Mouse (Mus musculus) limb, embryonic 13.5 days (tissue): ENCODE results near the gene Golga1. TPM values are rescaled to one million over a fixed set of nuclear protein-coding genes. Genes with fewer than 3 reads are reported as not detected.
"Not testable (repeated sequence)": the region's sequence is repeated elsewhere in the genome, so short reads cannot be mapped to it uniquely, and the experiment has no call there.

Source experiments
- ATAC-seq: fragments of 200-750 bp; cut with Nextera tagmentation; 2 replicates; pipeline ENCODE4 v1.8.0; 2017; ENCODE audit warnings: low read depth, moderate number of reproducible peaks, moderate TSS enrichment; ENCODE audit not compliant: low FRiP score
- H3K27ac ChIP-seq: fragments of 300-500 bp; sonication (generic); 2 replicates; pipeline ENCODE4 v1.5.1; 2015; ENCODE audit warnings: inconsistent platforms, mild to moderate bottlenecking, moderate library complexity
- H3K27me3 ChIP-seq: fragments of 300-500 bp; sonication (generic); 2 replicates; pipeline ENCODE4 v1.6.1; 2015; ENCODE audit warnings: mild to moderate bottlenecking, inconsistent platforms
- H3K36me3 ChIP-seq: fragments of 300-500 bp; sonication (generic); 2 replicates; pipeline ENCODE4 v1.6.1; 2015; ENCODE audit warnings: inconsistent platforms, mild to moderate bottlenecking, moderate library complexity
- H3K4me1 ChIP-seq: fragments of 300-500 bp; sonication (generic); 2 replicates; pipeline ENCODE4 v1.6.1; 2015; ENCODE audit warnings: inconsistent platforms
- H3K4me2 ChIP-seq: fragments of 300-500 bp; sonication (generic); replicated peaks from 2 replicates; pipeline ENCODE4 v1.6.1; 2015; ENCODE audit warnings: inconsistent platforms, mild to moderate bottlenecking, moderate library complexity
- H3K4me3 ChIP-seq: fragments of 300-500 bp; sonication (generic); 2 replicates; pipeline ENCODE4 v1.5.1; 2015; ENCODE audit warnings: moderate library complexity, mild to moderate bottlenecking, inconsistent platforms
- H3K9ac ChIP-seq: fragments of 300-500 bp; sonication (generic); 2 replicates; pipeline ENCODE4 v1.6.1; 2015; ENCODE audit warnings: mild to moderate bottlenecking, inconsistent platforms
- H3K9me3 ChIP-seq: fragments of 300-500 bp; sonication (generic); 2 replicates; pipeline ENCODE4 v1.6.1; 2016; ENCODE audit warnings: inconsistent platforms
- WGBS: fragments of 180-500 bp; shearing (Covaris S2); methylation state at CpG from one replicate; pipeline ENCODE4 v1.1.7; 2015; 5-methylcytosine and 5-hydroxymethylcytosine counted together
- polyA plus RNA-seq: library from polyadenylated mRNA; unstranded; fragments of >200 nt; fragmentation: Nextera tagmentation; extraction: Ambion mirVana; gene quantifications from 2 replicates; pipeline ENCODE4 v1.2.1, GENCODE M21; 2015

The Golga1 gene
- polyA plus RNA-seq, 1 experiment from 2014 or later = 31.0 TPM

DNA sequence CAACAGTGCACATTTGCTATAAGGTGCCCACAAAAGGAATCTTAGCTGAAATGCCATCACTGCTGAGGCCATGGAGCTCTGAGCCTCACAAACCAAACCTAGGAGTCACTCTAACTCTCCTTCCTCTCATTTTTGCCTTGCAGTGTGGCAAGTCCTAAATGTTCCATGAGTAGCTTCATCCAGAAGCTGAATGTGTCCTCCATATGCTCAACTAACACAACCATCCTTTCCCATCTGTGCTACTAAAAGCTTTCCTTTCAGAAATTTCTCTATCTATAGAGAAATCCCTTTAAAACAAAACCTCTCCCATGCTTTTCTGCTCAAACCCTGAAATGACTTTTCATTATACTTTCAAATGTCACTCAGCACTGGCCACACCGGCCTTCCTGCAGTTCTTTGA, 33.7 kb downstream of the Golga1 start:
- 93% methylated on average over 1 of the region's 1 CpGs for WGBS
- ATAC-seq = no peak
- Histone ChIP-seq H3K4me3 (no peak overlapping the region), H3K4me1 (no peaks in the 10 kb centered on the region), H3K4me2 (no peak overlapping the region), H3K9ac (no peak overlapping the region), H3K27ac (no peak overlapping the region), H3K36me3 (peaks cover 86% of the 10 kb centered on the region), H3K27me3 (no peaks in the 10 kb centered on the region), H3K9me3 (no peaks in the 10 kb centered on the region)

DNA sequence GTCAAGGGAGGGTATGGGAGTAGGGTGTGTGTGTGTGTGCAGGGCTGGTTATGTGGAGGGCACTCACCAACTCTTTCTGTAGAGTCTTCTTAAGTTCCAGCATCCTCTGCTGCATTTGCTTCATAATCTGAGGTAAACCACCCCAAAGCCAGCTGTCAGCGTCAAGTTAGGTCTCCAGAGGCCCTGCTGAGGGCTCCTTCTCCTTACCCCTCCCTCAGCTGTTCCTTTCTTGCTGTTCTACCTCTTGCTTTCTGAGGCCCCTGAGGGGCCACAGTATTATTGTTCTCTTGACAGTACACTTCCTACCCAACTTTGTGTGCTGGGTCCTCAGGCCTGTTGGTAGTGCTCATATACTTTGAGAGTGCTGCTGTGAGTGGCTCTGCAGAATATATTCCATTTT, 45.3 kb downstream of the Golga1 start:
- H3K4me2 ChIP-seq = no peak overlapping the region
- ATAC-seq = no peak
- H3K4me3 ChIP-seq = no peak overlapping the region
- 77% methylated on average over 1 of the region's 1 CpGs for WGBS
- no peak overlapping the region for H3K9ac ChIP-seq
- no peak overlapping the region for H3K27ac ChIP-seq
- no peaks in the 10 kb centered on the region for H3K9me3 ChIP-seq
- H3K4me1 ChIP-seq = no peaks in the 10 kb centered on the region
- H3K27me3 ChIP-seq = no peaks in the 10 kb centered on the region
- H3K36me3 ChIP-seq = peaks cover 94% of the 10 kb centered on the region

DNA sequence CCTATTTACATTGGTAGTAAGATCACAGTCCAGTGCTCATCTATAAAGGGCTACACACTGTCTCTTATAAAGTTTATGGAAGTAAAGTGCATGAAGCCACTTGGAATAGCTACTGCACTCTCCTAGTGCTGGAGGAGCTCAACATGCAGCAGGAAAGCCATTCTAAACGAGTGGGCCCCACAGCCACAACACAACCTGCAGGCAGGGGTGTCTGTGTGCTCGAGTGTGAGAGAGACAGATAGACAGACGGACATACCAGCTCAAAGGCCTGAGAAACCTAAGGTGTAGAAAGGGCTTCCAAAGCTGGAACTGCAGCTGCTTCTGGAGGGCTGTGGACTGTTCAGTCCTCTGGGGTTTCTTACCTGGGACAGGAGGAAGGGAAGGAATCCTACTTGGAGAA, 48.8 kb downstream of the Golga1 start:
- WGBS = 72% methylated on average over 3 of the region's 3 CpGs
- ATAC-seq = no peak

DNA sequence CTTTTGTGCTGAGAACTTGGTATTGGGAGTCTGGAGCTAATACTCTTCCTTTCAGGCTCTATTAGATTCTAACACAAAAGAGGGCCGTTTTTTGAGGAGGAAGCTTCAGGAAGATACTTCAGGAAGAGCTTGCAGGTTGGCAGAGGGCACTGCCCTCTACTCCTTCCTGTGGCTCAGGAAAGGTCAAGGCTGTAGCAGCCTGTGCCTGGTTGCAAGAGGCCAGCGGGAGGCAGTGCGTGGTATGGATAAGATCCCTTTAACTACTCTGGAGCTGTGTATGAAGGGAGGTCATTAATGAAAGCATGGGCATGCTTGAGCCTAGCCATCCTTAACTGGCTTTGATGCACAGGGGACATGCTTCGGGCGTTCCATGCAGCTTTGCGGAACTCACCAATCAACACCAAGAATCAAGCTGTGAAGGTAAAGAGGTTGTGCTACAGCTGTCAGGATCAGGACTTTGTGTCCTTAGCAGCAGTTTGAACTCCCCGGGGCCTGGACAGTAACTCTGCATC, 52.5 kb downstream of the Golga1 start:
- no peaks in the 10 kb centered on the region for H3K9me3 ChIP-seq
- peaks cover 63% of the 10 kb centered on the region for H3K36me3 ChIP-seq
- no peak for ATAC-seq
- H3K4me1 ChIP-seq = peaks cover 13% of the 10 kb centered on the region
- no peak overlapping the region for H3K4me3 ChIP-seq
- 91% methylated on average over 7 of the region's 7 CpGs for WGBS
- no peak overlapping the region for H3K4me2 ChIP-seq
- no peak overlapping the region for H3K9ac ChIP-seq
- no peak overlapping the region for H3K27ac ChIP-seq
- no peaks in the 10 kb centered on the region for H3K27me3 ChIP-seq

More for the DNA sequence above, 48.8 kb downstream of the Golga1 start:
- Histone ChIP-seq H3K4me3 (no peak overlapping the region), H3K4me2 (no peak overlapping the region), H3K27me3 (no peaks in the 10 kb centered on the region), H3K9ac (no peak overlapping the region), H3K9me3 (no peaks in the 10 kb centered on the region), H3K27ac (no peak overlapping the region), H3K4me1 (no peaks in the 10 kb centered on the region), H3K36me3 (peaks cover 96% of the 10 kb centered on the region)

DNA sequence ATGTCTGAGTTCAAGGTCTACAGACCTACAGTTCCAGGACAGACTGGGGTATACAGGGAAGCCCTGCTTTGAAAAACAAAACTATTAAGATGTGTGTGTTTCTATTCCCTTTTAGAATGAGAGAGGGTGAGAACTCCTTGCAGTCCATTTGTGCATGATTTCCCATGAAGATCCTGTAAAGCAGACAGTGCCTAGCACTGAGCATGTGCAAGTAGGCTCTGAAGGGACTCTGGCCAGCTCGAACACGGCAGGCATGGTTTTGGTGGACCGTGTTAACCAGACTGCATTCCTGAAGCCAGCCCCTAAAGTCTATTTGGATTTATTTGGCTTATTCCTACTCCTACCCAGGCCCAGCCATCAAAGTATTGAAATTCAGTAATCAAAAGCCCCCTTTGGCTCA, 53.4 kb downstream of the Golga1 start:
- no peak overlapping the region for H3K4me2 ChIP-seq
- peaks cover 17% of the 10 kb centered on the region for H3K4me1 ChIP-seq
- 89% methylated on average over 3 of the region's 3 CpGs for WGBS
- no peak for ATAC-seq
- H3K9ac ChIP-seq = no peak overlapping the region
- no peak overlapping the region for H3K27ac ChIP-seq
- no peaks in the 10 kb centered on the region for H3K27me3 ChIP-seq
- no peak overlapping the region for H3K4me3 ChIP-seq
- H3K9me3 ChIP-seq = no peaks in the 10 kb centered on the region
- H3K36me3 ChIP-seq = peaks cover 55% of the 10 kb centered on the region

DNA sequence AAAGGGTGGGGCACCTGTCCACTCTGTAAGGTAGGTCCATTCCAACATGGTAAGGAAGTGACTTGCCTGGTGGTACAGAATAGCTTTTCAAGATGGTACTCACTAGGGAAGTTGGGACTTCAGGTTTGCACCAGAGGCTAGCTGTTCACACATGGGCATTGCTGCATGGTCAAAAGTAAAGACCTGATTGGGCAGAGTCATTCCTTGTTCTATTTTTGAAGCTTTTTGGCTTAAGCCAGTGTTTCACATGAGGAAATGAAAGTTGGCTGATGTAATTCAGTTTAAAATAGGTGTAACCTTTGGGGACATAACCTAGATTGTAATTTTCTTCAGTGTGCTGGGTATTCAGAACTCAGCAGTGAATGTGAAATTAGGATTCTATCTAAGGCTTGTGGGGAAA, 54.1 kb downstream of the Golga1 start:
- Histone ChIP-seq H3K4me1 (peaks cover 22% of the 10 kb centered on the region), H3K4me2 (no peak overlapping the region), H3K36me3 (peaks cover 48% of the 10 kb centered on the region), H3K27ac (no peak overlapping the region), H3K27me3 (no peaks in the 10 kb centered on the region), H3K9me3 (no peaks in the 10 kb centered on the region), H3K4me3 (no peak overlapping the region), H3K9ac (no peak overlapping the region)
- ATAC-seq = no peak

DNA sequence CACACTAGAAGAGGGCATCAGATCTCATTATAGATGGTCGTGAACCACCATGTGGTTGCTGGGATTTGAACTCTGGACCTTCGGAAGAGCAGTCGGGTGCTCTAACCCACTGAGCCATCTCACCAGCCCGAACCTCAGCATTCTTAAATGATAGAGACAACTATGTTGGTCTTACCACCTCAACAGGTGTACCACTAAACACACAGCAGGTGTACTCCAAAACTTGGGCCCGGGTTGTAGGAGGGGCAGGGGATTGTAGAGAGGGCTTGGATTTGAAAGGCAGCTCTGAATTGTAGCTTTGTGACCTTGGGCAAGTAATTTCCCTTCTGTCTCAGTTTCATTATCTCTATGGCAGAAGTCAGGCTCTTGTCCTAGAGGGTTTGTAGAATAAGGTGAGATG, 55.2 kb downstream of the Golga1 start:
- Histone ChIP-seq H3K4me1 (peaks cover 28% of the 10 kb centered on the region), H3K36me3 (peaks cover 37% of the 10 kb centered on the region)
- H3K4me3 ChIP-seq, H3K4me2 ChIP-seq, H3K9ac ChIP-seq, H3K9me3 ChIP-seq, H3K27ac ChIP-seq, H3K27me3 ChIP-seq, ATAC-seq: not testable (repeated sequence)
- WGBS = 90% methylated on average over 5 of the region's 5 CpGs

DNA sequence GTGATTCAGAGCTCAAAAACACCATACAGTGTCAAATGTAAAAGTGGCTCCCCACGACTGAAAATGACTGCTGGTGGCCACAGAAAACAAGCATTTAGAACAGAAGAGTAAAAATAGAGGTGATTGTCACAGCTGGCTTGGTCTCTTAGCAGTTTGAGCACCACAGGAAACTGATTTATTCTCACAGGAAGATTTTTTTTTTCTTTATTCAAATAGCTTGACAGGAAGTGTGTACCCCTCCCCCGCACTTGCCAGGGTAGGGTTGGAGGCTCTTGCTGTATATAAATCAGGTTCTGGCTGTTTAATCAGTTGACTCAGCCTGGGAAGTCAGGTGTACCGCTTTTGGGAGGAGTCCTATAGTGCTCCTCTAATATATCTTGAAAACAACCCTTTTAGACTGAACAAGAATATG, 56.4 kb downstream of the Golga1 start:
- peak overlapping the region; percentile 90 for H3K9ac ChIP-seq
- peak overlapping the region; percentile 66 for H3K4me3 ChIP-seq
- H3K27ac ChIP-seq = peak overlapping the region; percentile 89
- ATAC-seq = no peak
- WGBS = 26% methylated on average over 3 of the region's 3 CpGs
- H3K36me3 ChIP-seq = peaks cover 25% of the 10 kb centered on the region
- peaks cover 32% of the 10 kb centered on the region for H3K4me1 ChIP-seq
- H3K27me3 ChIP-seq = no peaks in the 10 kb centered on the region
- peak overlapping the region; percentile 91 for H3K4me2 ChIP-seq
- H3K9me3 ChIP-seq = no peaks in the 10 kb centered on the region

DNA sequence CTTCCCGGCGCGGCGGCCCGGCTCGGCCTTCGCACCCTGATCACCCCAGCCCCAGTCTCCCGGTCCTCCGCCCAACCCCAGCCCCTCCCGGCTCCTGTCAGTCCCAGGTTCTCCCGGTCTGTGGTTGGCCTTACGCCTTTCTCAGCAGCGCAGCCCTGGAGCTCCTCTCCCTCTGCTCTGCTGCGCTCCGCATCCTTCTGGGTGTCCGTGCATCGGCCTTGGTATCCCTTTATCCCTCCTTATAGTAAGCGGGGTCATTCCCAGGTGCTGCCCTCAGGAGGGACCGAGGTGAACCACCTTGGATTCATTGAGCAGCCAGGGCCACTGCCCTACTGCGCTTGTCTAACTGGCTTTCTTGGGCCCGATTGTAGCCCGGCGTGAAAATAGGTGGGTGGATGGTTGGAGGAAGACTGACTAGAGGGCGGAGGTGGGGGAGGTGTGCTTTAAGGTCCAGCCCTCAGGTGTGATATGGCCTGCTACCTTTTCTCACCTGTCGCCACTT, 56.9 kb downstream of the Golga1 start:
- H3K4me2 ChIP-seq = peak overlapping the region; percentile 91
- H3K4me1 ChIP-seq = peaks cover 37% of the 10 kb centered on the region
- H3K4me3 ChIP-seq = peak overlapping the region; percentile 66
- H3K27me3 ChIP-seq = no peaks in the 10 kb centered on the region
- ATAC-seq = peak; percentile 48
- H3K36me3 ChIP-seq = peaks cover 25% of the 10 kb centered on the region
- H3K27ac ChIP-seq = peak overlapping the region; percentile 89
- WGBS = under 1% methylated on average over 25 of the region's 25 CpGs
- no peaks in the 10 kb centered on the region for H3K9me3 ChIP-seq
- peak overlapping the region; percentile 90 for H3K9ac ChIP-seq

DNA sequence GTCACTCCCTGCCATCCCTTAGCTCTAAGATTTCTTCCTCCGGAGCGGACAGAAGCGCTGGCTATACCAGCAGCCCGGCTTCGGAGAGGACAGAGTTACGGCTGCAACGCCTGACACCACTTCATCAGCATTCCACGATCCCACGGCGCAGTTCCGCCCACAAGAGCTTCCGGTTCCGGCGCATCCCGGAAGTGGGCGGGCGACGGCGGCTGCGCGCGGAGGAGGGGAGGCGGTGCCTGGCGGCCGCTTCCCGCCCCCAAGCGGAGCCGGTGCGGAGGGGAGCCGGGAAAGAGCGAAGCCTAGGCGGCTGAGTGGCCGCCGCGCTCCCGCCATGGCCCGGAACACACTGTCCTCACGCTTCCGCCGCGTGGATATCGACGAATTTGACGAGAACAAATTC, 57.5 kb downstream of the Golga1 start:
- peaks cover 25% of the 10 kb centered on the region for H3K36me3 ChIP-seq
- ATAC-seq = peak; percentile 89
- H3K9me3 ChIP-seq = no peaks in the 10 kb centered on the region
- peak overlapping the region; percentile 91 for H3K4me2 ChIP-seq
- H3K27me3 ChIP-seq = no peaks in the 10 kb centered on the region
- peak overlapping the region; percentile 90 for H3K9ac ChIP-seq
- peaks cover 43% of the 10 kb centered on the region for H3K4me1 ChIP-seq
- peak overlapping the region; percentile 66 for H3K4me3 ChIP-seq
- WGBS = under 1% methylated on average over 41 of the region's 44 CpGs
- peak overlapping the region; percentile 89 for H3K27ac ChIP-seq

DNA sequence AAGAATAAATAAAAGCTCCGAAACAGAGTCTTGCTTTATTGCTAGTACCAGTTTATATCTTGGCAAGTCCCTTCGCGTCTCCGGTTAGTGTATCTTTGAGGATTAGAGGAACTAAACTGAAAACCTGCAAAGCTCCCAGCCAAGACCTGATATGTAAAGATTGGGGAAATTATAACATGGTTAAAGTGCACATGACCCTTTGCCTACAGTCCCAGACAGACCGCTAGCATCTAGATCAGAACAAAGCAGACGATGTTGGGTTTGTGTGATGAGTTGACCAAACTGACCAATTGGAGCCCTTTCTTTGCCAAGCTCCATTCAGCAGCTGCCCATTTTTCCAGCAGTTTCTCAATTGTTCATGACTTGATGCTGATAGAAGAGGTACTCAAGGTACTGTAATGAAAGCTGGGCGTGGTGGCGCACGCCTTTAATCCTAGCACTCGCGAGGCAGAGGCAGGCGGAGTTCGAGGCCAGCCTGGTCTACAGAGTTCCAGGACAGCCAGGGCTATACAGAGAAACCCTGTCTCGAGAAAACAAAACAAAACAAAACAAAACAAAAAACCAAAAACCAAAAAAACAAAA, 59.1 kb downstream of the Golga1 start:
- no peak for ATAC-seq
- H3K9me3 ChIP-seq = no peaks in the 10 kb centered on the region
- H3K4me1 ChIP-seq = peaks cover 47% of the 10 kb centered on the region
- peak overlapping the region; percentile 79 for H3K4me3 ChIP-seq
- H3K27me3 ChIP-seq = no peaks in the 10 kb centered on the region
- H3K27ac ChIP-seq = no peak overlapping the region
- peaks cover 27% of the 10 kb centered on the region for H3K36me3 ChIP-seq
- peak overlapping the region; percentile 98 for H3K4me2 ChIP-seq
- WGBS = 87% methylated on average over 14 of the region's 14 CpGs
- 0 out of 2 replicates have a peak overlapping the region, but pooled peaks have one; percentile 95 for H3K9ac ChIP-seq

DNA sequence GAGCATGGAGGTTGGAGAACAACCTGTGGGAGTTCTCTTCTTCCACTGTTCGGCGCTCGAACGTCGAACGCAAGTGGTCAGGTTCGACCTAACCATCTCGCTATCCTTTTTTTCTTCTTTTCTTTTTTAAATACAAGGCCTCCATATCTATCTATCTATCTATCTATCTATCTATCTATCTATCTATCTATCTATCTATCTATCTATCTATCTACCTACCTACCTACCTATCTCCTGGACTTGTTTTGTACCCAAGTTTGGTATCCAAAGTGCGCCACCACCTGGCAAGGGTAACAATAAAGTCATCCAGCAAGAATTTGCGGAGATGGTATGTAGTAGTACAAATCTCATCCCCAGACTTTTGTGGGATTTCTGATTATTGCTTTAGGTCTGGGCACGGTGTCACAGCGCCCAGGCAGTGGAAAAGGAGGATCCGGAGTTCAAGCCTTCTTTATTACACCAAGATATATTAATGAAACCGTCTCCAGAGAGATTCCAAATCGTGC, 59.7 kb downstream of the Golga1 start, which contains the start of gene Rpl35:
Gene Rpl35, minus strand, starts transcription at position 51 of the 506 bp plus-strand sequence.
- H3K9me3 ChIP-seq = no peaks in the 10 kb centered on the region
- peak within 1 kb of the TSS; percentile 98 for H3K4me2 ChIP-seq
- 0 out of 2 replicates have a peak, but pooled peaks have one; percentile 1 for ATAC-seq
- WGBS = 13% methylated on average over 15 of the region's 15 CpGs
- peaks cover 33% of the 10 kb centered on the region for H3K36me3 ChIP-seq
- no peaks in the 10 kb centered on the region for H3K27me3 ChIP-seq
- peaks cover 47% of the 10 kb centered on the region for H3K4me1 ChIP-seq
- peak within 1 kb of the TSS; percentile 79 for H3K4me3 ChIP-seq
- H3K27ac ChIP-seq = peak within 1 kb of the TSS; percentile 88
- peak within 1 kb of the TSS; percentile 95 for H3K9ac ChIP-seq
